Mouse (Mus musculus) embryo, embryonic 9.5 days (tissue): ENCODE data around the gene Inpp5b.

ENCODE experiments used
- DNase-seq: peaks from one replicate; pipeline ENCODE4 v3.0.0-alpha.2; 2017; ENCODE audit errors: extremely low spot score

Inpp5b gene

DNA sequence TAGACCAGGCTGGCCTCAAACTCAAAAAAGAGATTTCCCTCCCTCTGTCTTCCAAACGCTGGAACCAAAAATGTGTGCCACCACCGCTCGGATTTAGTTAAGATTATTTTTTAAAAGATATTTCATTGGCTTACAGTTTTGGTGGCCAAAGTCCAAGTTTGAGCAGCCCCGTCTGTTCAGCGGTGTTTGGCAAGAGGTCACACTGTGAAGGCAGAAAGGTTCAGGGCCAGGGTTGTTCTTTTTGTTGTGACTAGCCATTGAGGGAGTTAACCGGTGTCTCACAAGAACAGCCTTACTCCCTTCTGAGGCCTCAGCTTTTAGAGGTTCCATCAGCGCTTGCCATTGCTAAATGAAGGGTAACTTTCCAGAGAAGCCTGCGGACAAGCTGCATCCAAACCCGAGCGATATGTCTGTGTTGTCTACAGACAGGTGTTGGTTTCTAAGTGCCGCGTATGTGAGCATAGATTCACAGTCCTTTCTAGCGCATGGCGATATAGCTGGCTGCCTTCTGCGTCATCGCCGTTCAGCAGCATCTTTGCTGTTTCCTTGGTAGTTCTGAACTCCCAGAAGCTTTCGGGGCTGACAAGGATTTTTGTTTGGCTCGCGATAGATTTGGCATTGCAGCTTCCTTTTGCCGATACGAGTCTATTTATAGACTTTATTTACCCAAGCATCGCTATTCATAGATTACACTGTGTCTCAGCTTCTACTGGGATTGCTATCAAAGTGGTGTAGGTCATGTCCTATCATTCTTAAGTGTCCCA lies 24.3 kb downstream of the Inpp5b start:
- no peak for DNase-seq

DNA sequence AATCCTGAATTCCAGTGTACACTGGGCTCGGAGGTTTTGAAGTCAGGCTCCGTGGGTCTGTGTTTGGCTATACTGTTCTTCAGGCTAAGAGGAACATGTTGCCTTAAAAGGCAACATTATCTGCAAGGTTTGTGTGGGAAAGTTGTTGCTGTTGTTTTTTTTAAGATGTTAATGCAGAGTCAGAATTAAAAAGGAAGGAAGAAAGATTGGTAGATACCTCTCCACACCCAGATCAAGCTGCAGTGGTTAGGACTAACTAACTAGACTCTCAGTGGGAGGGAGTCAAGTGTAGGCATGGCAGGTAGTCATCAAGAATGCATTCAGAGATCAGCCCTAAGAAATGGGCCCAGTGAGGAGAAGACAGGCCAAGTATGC lies 24.9 kb downstream of the Inpp5b start:
- DNase-seq = no peak

DNA sequence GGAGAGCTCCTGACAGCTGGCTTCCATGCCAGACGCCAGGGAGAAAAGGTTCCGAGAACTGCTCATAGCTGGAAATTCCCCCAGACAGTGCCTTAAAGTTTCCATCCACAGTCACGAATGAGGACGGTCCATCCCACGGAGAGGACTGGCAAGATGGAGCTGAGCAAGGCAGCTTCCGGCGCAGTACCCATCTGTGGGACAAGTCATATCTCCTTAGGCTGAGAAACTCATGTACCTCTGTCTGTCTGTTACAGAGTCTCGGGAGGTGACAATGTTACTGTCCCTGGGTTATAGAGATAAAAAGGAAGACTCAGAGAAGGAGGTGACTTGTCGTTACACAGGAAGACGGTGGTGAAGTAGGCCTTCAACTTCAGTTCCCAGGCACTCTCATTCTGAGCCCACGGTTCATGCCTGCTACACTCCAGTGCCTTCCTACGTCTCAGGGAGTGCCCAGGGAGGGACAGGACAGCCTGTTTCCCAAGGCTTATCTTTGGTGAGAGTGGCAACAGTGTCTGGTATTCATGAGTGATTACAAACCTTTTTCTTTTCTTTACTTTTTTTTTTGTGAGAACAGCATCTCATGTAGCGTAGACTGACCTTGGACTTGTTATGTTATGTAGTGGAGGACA lies 27.4 kb downstream of the Inpp5b start:
- no peak for DNase-seq

DNA sequence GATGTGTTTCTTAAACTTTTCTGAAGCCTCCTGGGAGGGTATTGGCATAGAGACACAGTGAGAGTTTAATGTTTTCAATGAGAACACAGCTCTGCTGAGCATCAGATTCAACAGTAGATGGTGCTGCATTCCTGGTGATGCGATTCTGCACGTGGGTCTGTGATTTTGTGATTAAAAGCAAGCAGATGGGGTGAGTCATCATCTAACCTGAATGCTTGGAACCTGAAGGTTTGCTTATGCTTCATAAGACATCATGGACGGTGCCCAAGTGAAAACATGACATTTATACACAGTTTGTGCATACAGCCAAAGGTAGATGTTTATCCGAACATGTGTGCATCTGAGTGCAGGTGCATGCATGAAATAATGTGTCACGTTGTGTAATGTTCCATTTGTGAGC lies 29.0 kb downstream of the Inpp5b start:
- DNase-seq = no peak

DNA sequence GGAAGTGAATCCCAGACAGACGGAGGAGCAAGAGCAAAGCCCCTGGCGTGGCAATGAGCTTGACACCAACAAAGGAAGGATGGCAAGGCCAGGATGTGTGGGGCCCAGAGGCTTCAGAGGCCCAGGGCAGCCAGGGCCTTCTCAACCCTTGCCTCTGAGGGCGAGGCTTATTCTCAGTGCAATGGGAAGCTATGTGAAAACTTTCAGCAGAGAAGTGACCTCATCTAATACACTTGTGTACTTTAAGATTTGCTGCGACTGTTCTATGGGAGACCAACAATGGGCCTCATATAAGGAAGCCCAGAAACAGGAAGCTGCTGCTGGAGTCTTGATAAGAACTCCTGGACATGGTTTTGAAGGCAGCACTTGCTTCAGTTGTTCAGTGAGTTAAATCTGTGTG lies 30.5 kb downstream of the Inpp5b start:
- no peak for DNase-seq

DNA sequence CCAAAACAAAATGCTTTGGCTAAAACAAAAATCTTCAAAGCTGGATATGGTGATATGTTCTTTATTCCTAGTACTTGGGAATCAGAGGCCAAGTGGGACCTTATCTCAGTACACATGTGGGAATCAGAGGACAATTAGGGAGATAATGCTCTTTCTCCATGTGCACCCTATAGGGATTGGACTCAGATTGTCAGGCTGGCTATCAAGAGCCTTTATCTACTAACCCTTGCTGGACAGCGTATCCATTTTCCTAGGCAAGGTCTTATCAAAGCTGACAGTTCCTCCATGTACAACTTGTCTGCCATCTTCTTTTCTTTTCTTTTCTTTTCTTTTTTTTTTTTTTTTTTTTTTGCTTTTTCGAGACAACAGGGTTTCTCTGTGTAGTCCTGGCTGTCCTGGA lies 31.8 kb downstream of the Inpp5b start:
- DNase-seq = no peak

DNA sequence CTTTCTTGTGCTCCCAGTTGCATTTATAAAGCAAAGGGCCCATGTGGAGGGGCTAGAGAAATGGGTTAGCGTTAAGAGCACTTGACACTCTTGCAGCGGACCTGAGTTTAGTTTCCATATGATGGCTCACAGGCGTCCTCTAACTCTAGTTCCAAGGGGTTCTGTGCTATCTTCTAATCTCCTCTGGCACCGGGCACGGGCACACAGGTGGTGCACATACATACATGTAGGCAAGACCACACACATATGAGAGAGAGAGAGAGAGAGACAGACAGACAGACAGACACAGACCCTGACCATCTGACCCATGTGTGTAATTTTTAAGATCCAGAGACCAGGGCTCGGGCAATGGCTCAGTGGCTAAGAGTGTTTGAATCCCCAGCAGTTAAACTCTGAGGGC lies 32.3 kb downstream of the Inpp5b start:
- no peak for DNase-seq

DNA sequence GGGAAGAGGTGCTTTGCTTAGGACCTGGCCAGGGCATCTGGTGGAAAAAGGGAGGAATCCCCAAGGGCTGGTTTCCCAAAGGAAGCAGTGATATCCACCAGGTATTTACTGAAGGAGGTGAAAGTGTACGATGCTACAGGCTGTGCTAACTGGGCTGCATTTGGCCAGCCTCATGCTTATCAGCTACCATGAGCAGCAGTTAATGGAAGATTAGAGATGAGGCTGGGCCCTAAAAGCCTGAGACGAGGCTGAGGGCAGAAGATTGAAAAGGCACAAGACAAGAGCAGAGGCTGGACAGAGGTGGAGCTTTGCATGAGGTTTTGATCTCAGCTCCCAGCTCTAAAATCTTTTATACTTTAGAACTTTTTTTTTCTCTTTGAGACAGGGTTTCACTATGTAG lies 32.8 kb downstream of the Inpp5b start:
- DNase-seq = no peak

DNA sequence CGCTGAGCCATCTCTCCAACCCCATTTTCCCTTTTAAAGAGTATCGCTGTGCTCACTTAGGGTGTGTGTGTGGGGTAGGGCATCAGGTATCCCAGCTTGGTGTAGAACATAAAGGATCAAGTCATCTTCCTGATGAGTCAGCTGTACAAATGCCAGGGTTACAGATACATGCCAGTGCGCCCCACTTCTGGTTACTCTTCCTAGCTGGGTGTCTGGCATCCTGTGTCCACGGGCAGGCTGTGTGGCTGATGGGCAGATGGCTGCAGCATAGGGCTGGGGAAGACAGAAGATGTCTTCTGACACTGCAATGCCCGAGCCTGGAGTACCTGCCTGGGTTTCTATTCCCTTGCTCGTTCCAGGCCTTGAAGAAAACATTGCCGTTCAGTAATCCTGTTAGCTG lies 39.7 kb downstream of the Inpp5b start:
- no peak for DNase-seq

DNA sequence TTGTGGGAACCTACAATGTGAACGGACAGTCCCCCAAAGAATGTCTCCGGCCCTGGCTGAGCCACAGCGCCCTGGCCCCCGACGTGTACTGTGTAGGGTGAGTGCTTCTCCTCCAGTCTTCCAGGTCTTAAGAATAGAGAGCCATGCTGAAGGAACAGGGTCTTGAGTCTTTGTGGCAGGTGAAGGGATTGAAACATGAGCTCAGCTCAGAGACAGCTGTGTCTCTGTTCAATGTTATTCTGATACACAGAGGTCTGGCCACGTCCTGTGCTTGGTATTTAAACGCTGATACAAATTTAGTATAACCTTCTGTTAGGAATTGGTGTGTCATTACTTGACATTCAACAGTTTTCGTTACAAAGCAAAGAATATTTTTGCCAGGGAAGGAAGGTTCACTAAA lies 40.7 kb downstream of the Inpp5b start:
- no peak for DNase-seq

DNA sequence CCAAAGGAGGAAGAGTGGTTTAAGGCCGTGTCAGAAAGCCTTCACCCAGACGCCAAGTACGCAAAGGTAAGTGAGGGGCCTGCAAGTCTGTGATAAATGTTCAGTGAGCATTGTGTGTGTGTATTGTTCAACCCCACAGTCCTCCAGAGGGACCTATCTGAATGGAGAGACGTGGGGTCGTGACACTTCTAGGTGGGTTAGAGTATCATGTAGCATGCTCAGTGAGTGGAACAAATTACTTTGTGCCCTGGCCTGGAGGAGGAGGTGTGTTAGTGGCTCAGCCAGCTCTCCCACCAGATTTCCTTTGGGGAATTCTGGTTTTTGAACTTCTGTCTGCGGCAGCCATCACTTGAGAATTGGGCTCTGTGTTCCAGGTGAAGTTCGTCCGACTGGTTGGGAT lies 42.3 kb downstream of the Inpp5b start:
- DNase-seq = no peak

DNA sequence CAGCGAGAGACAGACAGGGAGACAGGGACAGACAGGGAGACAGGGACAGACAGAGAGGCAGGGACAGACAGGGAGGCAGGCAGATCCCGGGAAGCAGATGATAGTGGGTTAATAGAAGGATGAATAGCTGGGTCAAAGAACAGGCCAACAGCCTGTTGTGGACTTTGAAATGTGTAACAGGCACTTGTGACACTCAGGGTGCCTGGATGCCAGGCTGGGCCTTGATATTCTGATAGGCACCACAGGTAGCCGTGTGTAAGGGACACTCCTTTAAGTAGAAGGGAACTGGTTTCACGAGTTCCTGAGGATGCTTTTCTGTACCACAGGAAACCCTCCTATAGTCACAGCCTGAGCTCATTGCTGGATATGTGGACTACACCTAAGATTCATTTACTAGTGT lies 48.4 kb downstream of the Inpp5b start:
- DNase-seq = no peak

DNA sequence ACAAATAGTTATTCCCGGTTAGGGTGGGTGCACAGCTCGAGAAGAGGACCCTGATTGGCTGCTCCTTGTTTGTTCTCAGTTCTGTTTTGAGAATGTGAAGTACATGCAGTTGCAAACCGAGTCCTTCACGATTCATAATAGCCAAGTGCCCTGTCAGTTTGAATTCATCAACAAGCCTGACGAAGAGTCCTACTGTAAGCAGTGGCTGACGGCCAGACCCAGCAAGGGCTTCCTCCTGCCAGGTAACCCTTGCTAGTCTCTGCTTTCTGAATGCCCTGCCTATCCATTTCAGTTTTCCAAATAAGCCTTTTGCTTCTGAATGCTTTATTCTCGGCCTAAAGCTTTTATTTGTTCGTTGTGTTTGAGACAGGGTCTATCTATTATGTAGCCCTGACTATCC lies 50.5 kb downstream of the Inpp5b start:
- DNase-seq = no peak

DNA sequence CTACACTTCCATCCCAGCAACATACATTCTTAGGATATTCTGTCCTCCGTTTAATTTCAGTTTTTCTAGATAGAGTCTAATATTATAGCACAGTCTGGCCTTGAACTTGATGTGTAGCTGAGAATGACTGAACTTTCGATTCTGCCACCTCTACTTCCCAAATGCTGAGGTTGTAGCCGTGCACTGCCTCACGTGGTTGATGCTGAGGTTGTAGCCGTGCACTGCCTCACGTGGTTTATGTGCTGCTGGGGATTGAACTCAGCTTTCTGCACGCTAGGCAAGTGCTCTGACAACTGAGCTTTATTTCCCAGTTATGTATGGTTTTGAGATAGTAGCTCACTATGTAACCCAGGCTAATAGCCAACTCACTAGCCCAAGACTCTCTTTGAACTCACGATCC lies 54.5 kb downstream of the Inpp5b start:
- no peak for DNase-seq

DNA sequence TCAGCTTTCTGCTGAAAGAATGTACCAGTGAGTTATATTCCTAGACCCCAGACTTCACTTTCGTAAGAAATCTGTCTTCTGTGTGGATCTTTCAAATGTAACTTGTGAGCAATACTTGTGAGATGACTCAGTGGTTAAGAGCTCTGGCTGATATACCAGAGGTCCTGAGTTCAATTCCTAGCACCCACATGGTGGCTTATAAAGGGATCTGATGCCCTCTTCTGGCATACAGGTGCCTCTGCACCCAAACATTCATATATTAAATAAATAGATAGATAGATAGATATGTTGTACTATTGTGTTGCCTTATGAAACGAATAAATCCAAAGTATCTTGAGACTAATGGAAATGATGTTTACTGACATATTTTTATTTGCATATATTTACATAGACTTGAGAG lies 55.3 kb downstream of the Inpp5b start:
- DNase-seq = no peak

DNA sequence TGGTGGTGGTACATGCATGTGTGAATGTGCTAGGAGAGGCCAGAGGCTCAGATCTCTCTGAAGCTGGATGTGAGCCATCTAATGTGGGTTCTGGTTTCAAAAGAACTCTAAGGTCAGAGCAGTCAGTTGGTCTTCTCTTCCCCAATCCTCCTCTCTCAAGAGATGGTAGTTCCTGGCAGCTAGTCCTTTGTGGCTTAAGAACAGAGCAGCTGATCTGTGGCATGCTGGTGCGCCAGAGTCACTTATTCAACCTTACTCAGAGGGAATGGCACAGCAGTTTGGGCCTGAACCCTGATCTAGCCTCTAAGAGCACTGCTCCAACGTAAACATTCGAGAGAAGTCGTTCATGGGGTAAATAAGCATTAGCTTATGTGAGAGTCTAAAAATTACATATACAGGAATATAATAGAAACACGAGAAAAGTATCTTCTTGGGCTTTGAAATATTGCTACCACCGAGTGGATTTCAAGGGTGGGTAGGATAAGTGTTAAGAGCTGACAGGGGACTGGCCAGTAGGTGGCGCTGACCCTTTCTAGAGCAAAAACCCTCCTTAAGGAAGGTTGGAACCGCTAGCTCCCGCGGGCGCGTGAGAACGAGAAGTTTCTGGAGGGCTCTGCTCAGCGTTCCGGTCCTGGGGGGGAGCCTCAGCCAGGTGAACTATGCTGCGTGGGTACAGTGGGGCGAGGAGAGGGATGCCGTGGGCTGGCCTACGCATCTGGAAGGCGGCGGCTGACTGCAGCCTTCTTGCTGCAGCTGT lies 60.1 kb downstream of the Inpp5b start, which contains the start of gene Mtf1:
Mtf1 (plus strand) TSS at position 553 of the 757 bp plus-strand sequence.
- peak; percentile 82 for DNase-seq

DNA sequence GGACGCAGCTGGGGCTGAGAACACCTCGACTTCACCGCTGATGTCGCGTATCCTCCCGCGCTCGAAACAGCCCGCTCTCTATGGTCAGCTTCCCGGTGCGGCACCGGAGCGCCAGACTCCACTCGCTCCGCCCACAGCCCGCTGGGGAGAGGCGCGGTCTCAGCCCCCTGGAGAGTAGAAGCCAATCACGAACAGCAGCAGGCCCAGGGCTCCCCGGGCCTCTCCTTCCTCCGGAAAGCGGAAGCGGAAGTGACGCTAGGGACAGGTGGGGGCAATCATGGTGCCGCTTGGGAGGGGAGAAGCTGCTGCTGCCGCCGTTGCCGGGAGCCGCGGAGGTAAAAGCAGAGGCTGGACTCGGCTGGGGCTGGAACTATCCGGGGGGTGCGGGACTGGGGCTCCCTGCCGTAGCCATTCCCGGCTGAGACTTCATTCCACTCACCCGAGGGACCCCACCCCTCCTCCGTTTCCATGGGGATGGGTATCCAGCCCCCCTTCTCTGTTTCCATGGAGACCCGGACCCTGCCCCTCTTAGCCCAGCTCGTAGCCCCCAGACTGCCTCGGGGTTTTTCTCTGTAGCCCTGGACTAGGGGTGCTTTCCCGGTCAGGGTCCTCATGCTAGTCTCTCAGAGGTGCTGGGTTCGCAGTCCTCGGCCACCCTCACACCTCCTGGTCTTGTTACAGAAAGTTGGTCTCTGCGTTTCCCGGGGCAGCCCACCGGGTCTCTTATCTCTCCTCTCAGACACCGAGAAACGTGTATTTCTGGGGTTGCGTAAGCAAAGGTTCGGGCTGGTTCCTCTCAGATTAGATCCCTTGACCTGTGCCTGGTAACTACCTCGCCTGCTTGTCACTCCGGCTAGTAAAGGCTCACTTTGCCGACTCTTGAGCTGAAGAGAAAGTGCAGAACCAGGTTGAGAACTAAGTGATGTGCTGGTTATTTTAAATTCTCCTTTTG lies 60.9 kb downstream of the Inpp5b start:
- peak; percentile 98 for DNase-seq

DNA sequence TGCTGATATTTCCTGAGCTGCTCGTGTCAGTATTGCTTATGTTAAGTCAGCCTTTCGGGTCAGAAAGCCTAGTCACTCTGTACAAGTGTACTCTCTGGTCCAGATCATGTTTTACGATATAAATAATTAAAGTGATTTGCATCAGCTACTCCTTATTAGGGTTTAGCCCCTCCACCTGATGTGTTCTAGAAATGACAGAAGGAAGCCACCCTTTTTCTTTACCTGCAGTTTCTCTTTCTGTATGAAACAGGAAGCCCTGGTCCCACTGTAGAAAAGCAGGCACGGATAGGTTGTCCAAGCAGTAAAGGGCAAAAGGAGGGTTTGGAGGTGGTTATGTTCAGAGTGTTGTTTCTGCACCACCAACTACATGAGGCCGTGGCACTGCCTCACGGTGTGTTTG lies 61.8 kb downstream of the Inpp5b start:
- DNase-seq = no peak

DNA sequence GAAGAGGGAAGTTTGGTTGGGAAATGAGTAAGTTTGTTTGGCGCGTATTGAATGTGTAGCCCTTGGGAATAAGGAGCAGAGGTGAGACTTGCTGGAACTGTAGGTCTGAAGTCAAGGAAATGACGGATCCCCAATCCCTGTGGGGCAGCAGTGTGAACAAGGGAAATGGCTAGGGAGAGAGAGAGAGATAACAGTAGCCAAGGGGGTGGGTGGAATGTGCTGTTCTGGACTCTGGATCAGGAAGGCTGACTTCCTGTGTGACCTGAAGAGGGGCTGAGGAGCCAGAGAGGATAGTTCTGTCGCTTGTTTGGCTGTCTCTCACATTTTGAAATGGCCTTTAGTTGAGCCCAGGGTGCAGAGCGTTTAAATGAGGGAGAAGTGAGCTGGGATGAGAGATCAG lies 66.9 kb downstream of the Inpp5b start:
- DNase-seq = no peak

DNA sequence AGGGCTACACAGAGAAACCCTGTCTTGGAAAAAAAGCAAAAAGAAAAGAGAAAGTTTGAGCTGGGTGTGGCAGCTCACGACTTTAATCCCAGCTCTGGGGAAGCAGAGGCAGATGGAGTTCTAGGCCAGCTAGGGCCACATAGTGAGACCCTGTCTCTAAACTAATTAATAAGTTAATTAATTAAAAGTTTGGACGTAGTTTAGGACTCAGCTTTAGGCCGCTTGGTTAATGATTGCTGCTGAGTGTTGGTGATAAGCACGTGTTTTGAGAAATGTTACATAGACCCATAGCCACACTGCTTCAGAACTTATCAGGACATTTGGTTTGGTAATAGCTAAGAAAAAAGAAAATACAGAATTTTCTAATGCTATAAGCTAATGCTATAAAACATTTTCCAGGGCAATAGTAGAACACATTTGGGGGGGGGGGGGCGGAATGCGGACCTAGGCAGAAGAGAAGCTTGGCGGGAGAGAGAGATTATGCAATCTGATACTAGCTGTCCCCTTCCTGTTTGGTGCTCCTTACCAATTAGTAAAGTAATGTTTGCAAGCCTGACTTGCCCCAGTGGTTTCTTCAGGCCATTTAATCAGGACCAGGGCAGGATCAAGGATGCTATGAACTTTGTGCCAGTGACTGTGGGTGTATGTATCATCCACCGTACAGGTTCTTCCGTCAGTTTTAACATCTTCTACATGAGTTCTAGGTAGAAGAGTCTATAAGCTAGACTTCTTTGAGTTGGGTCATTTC lies 67.7 kb downstream of the Inpp5b start:
- no peak for DNase-seq

DNA sequence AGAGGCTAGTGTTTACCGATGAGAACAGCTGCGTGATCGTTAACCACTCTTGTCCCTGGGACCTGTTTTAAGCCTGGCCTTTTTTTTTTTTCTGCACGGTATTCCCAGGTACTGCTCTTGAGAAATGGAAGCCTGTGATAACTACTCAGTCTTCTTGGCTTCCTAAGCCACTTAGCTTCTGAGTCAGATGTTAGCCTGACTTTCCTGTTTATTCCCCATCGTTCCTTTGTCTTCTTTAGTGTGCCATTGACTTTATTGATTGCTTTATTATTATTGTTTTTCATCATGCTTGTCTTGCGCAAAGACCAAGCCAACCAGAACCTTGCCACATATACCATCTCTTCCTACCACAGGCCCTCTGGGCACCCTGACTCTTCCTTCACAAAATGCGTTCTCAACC lies 68.4 kb downstream of the Inpp5b start:
- no peak for DNase-seq
